Mouse (Mus musculus) liver, embryonic 15.5 days (tissue): Measurements from ENCODE around the gene Cript. TPM values are rescaled to one million over a fixed set of nuclear protein-coding genes. Genes with fewer than 3 reads are reported as not detected.

Experiments
- ATAC-seq: fragments of 200-750 bp; cut with Nextera tagmentation; 2 replicates; pipeline ENCODE4 v1.8.0; 2017; ENCODE audit warnings: moderate number of reproducible peaks, mild to moderate bottlenecking, moderate library complexity; ENCODE audit not compliant: insufficient read depth
- H3K27ac ChIP-seq: fragments of 300-500 bp; sonication (generic); replicated peaks from 2 replicates; pipeline ENCODE4 v1.5.1; 2015; ENCODE audit warnings: mild to moderate bottlenecking, inconsistent platforms
- H3K27me3 ChIP-seq: fragments of 300-500 bp; sonication (generic); 2 replicates; pipeline ENCODE4 v1.6.1; 2015; ENCODE audit warnings: mild to moderate bottlenecking, inconsistent platforms
- H3K36me3 ChIP-seq: fragments of 300-500 bp; sonication (generic); replicated peaks from 2 replicates; pipeline ENCODE4 v1.6.1; 2015; ENCODE audit warnings: moderate library complexity, mild to moderate bottlenecking, inconsistent platforms
- H3K4me1 ChIP-seq: fragments of 300-500 bp; sonication (generic); replicated peaks from 2 replicates; pipeline ENCODE4 v1.6.1; 2015; ENCODE audit warnings: inconsistent platforms
- H3K4me2 ChIP-seq: fragments of 300-500 bp; sonication (generic); 2 replicates; pipeline ENCODE4 v1.6.1; 2015; ENCODE audit warnings: moderate library complexity, mild to moderate bottlenecking, inconsistent platforms
- H3K4me3 ChIP-seq: fragments of 300-500 bp; sonication (generic); replicated peaks from 2 replicates; pipeline ENCODE4 v1.5.1; 2015; ENCODE audit warnings: mild to moderate bottlenecking, inconsistent platforms
- H3K9ac ChIP-seq: fragments of 300-500 bp; sonication (generic); 2 replicates; pipeline ENCODE4 v1.6.1; 2015; ENCODE audit warnings: moderate library complexity, mild to moderate bottlenecking, inconsistent platforms
- H3K9me3 ChIP-seq: fragments of 300-500 bp; sonication (generic); replicated peaks from 2 replicates; pipeline ENCODE4 v1.6.1; 2016; ENCODE audit warnings: inconsistent platforms
- WGBS: fragments of 180-500 bp; shearing (Covaris S2); methylation state at CpG from one replicate; pipeline ENCODE4 v1.1.7; 2015; ENCODE audit warnings: mixed read lengths; ENCODE audit not compliant: insufficient replicate concordance; 5-methylcytosine and 5-hydroxymethylcytosine counted together
- polyA plus RNA-seq: library from polyadenylated mRNA; unstranded; fragments of >200 nt; fragmentation: Nextera tagmentation; extraction: Ambion mirVana; gene quantifications from 2 replicates; pipeline ENCODE4 v1.2.1, GENCODE M21; 2015

The Cript gene
- polyA plus RNA-seq, 1 experiment from 2014 or later, result 62.5 TPM

GRCm38 (mm10) chr17:87050469-87051175 is 25.3 kb downstream of the Cript start:
- ATAC-seq, result no peak
- 58% methylated on average over 9 of the region's 9 CpGs for WGBS
- H3K4me2 ChIP-seq, result no peak overlapping the region
- no peaks in the 10 kb centered on the region for H3K4me1 ChIP-seq
- no peaks in the 10 kb centered on the region for H3K36me3 ChIP-seq
- H3K27ac ChIP-seq, result no peak overlapping the region
- H3K9me3 ChIP-seq, result no peaks in the 10 kb centered on the region
- H3K4me3 ChIP-seq, result no peak overlapping the region
- no peaks in the 10 kb centered on the region for H3K27me3 ChIP-seq
- no peak overlapping the region for H3K9ac ChIP-seq

DNA sequence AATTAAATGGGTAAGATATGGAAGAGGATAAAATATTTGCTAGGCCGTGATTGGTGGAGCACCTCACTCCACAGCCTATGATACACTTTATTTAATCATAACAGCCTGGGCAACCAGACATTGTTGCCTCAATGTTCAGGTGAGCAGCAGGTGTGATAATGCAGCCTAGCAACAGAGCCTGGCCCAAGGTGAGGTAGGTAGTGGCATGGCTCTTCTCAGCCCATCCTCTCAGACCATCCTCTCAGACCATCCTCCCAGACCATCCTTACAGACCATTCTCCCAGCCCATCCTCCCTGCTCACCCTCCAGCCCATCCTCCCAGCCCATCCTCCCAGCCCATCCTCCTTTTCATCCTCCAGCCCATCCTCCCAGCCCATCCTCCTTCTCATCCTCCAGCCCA is 26.3 kb downstream of the Cript start:
- H3K27ac ChIP-seq, result no peak overlapping the region
- H3K9ac ChIP-seq, result no peak overlapping the region
- ATAC-seq, result no peak
- H3K4me3 ChIP-seq, result no peak overlapping the region
- H3K27me3 ChIP-seq, result no peaks in the 10 kb centered on the region
- no peaks in the 10 kb centered on the region for H3K36me3 ChIP-seq
- no peak overlapping the region for H3K4me2 ChIP-seq
- WGBS, result 70% methylated on average over 1 of the region's 1 CpGs
- no peaks in the 10 kb centered on the region for H3K9me3 ChIP-seq
- no peaks in the 10 kb centered on the region for H3K4me1 ChIP-seq

DNA sequence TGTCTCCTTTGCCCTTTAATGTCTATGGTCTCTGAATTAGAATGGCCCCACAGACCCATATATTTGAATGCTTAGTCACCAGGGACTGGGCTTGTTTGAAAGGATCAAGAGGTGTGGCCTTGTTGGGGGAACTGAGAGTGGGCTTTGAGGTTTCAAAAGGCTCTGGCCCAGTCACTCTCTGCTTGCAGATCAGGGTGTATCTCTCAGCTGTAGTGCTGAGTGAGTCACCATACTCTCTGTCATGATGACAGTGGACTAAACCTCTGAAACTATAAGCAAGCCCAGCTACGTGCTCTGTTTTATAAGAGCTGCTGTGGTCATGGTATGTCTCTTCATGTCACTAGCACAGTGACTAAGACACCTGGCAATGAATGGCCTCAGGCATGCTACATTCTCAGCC is 27.1 kb downstream of the Cript start:
- Histone ChIP-seq H3K4me2 (no peak overlapping the region), H3K9me3 (no peaks in the 10 kb centered on the region), H3K4me1 (no peaks in the 10 kb centered on the region), H3K36me3 (no peaks in the 10 kb centered on the region), H3K27ac (no peak overlapping the region), H3K9ac (no peak overlapping the region), H3K27me3 (no peaks in the 10 kb centered on the region), H3K4me3 (no peak overlapping the region)
- WGBS, result 60% methylated on average over 1 of the region's 1 CpGs
- no peak for ATAC-seq

GRCm38 (mm10) chr17:87053921-87054320 is 28.6 kb downstream of the Cript start:
- no peak overlapping the region for H3K4me3 ChIP-seq
- 61% methylated on average over 5 of the region's 5 CpGs for whole genome bisulfite sequencing
- H3K4me1 ChIP-seq, result no peaks in the 10 kb centered on the region
- no peaks in the 10 kb centered on the region for H3K36me3 ChIP-seq
- no peaks in the 10 kb centered on the region for H3K27me3 ChIP-seq
- no peak for ATAC-seq
- H3K27ac ChIP-seq, result no peak overlapping the region
- no peak overlapping the region for H3K9ac ChIP-seq
- H3K9me3 ChIP-seq, result no peaks in the 10 kb centered on the region
- H3K4me2 ChIP-seq, result no peak overlapping the region

GRCm38 (mm10) chr17:87055051-87055459 is 29.7 kb downstream of the Cript start:
- H3K27ac ChIP-seq, result no peak overlapping the region
- no peak overlapping the region for H3K4me3 ChIP-seq
- WGBS, result 24% methylated on average over 5 of the region's 5 CpGs
- no peaks in the 10 kb centered on the region for H3K4me1 ChIP-seq
- no peak overlapping the region for H3K4me2 ChIP-seq
- H3K9ac ChIP-seq, result no peak overlapping the region
- no peaks in the 10 kb centered on the region for H3K27me3 ChIP-seq
- no peak for ATAC-seq
- H3K9me3 ChIP-seq, result no peaks in the 10 kb centered on the region
- H3K36me3 ChIP-seq, result no peaks in the 10 kb centered on the region

GRCm38 (mm10) chr17:87055663-87056062 is 30.3 kb downstream of the Cript start:
- WGBS, result 25% methylated on average over 1 of the region's 1 CpGs
- no peak overlapping the region for H3K4me2 ChIP-seq
- H3K9ac ChIP-seq, result no peak overlapping the region
- no peak for ATAC-seq
- no peak overlapping the region for H3K27ac ChIP-seq
- H3K27me3 ChIP-seq, result no peaks in the 10 kb centered on the region
- no peak overlapping the region for H3K4me3 ChIP-seq
- H3K9me3 ChIP-seq, result no peaks in the 10 kb centered on the region
- H3K36me3 ChIP-seq, result no peaks in the 10 kb centered on the region
- no peaks in the 10 kb centered on the region for H3K4me1 ChIP-seq

DNA sequence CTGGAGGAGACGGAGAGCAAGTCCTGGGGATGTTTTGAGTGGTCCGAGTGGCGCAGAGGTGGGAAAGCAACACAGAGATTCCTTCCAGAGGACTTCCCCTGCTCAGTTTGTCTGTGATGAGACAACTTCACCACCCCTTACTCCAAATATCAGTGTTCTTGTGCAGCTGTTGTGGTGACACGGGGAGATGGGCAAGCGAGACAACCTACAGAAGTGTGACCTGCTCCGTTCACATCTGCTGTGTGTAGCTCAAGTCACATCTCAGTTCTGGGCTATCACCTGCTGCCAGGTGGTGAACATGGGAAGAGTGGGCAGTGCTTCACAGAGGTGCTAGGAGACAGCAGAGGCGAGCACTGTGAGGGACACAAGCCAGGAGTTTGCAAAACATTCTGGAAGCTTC is 31.4 kb downstream of the Cript start:
- no peaks in the 10 kb centered on the region for H3K4me1 ChIP-seq
- no peak overlapping the region for H3K27ac ChIP-seq
- H3K36me3 ChIP-seq, result no peaks in the 10 kb centered on the region
- H3K27me3 ChIP-seq, result no peaks in the 10 kb centered on the region
- H3K4me2 ChIP-seq, result no peak overlapping the region
- no peak overlapping the region for H3K9ac ChIP-seq
- ATAC-seq, result no peak
- 70% methylated on average over 7 of the region's 7 CpGs for WGBS
- no peaks in the 10 kb centered on the region for H3K9me3 ChIP-seq
- H3K4me3 ChIP-seq, result no peak overlapping the region

DNA sequence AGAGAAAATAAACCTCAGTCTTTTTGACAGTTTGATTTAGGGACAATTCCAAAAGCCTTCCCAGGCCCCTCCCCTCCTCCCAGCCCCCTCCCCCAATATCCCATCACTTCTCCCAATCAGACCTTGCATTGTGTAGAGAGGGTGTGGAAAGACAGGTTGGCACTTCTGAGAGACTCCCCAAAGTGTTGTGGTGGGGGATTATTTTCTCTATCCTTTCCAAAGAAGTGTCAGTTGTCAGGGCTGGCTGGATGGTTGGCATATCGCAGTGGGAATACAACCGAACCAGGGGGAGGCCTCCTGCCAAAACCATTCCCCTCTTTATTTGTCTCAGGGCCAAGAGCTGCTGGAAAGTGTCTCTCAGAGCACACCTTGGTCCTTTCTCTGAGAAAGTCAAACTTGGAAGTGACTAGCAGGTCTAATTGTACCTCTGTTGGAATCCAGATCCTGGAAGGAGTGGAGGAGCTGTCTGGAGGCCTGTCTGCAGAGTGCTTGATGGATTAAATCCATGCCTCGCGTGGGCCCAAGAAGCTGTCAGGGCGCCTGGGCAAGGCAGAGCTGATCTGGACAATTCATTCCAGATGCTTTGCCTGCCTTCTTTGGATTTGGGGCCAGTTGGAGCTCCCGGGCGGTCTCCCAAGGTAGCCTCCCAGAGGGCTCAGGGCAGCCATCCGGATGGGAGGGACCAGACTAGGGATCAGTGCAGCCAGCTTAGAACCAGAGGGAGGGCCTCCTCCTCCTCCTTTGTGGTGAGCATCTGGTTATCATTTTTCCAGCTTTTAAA is 32.3 kb downstream of the Cript start:
- Histone ChIP-seq H3K27ac (no peak overlapping the region), H3K27me3 (no peaks in the 10 kb centered on the region), H3K9me3 (no peaks in the 10 kb centered on the region), H3K36me3 (no peaks in the 10 kb centered on the region), H3K4me1 (no peaks in the 10 kb centered on the region), H3K4me3 (no peak overlapping the region), H3K9ac (no peak overlapping the region), H3K4me2 (no peak overlapping the region)
- no peak for ATAC-seq
- 60% methylated on average over 8 of the region's 8 CpGs for WGBS

DNA sequence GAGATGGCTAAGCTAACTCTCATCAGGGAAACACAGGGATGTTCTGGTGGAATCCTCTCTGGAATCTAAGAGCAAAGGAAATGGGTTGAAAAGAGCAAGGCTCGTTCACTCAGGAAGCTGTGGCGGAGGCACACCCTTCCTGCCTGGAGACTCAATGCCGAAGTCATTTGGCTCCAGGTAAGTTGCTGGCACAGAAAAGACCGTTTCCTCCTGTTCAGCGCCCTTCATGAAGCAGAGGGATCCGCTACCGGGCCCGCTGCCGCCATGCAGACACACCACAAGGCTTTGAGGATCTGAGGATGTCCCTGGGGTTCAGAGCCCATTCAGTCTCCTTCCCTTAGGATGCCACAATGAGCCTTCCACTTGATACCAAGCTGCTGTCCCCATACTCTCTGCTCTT is 37.3 kb downstream of the Cript start:
- Histone ChIP-seq H3K4me3 (no peak overlapping the region), H3K4me1 (no peaks in the 10 kb centered on the region), H3K9ac (no peak overlapping the region), H3K27me3 (no peaks in the 10 kb centered on the region), H3K9me3 (no peaks in the 10 kb centered on the region), H3K4me2 (no peak overlapping the region), H3K36me3 (no peaks in the 10 kb centered on the region), H3K27ac (no peak overlapping the region)
- ATAC-seq, result no peak
- 40% methylated on average over 9 of the region's 9 CpGs for WGBS

DNA sequence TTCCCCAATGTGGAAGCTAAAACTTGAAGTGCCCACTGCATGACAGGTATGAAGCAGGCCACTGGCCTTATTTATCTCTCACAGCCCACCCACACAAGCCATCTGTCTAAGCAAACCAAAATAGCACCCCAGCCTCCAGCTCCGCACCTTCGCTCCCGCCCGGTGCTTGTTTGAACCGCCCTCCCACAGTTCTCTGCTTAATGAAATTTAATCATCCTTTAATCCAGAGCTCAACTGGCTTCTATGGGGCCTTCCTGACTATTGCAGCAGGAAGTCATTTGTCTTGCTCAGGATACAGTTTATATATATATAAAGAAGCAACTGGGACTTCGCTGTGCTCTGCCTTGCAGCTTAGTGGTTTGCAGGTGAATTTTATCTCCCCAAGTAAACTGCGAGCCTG is 38.1 kb downstream of the Cript start:
- Histone ChIP-seq H3K9ac (no peak overlapping the region), H3K4me1 (no peaks in the 10 kb centered on the region), H3K9me3 (no peaks in the 10 kb centered on the region), H3K4me3 (no peak overlapping the region), H3K27me3 (no peaks in the 10 kb centered on the region), H3K36me3 (no peaks in the 10 kb centered on the region), H3K27ac (no peak overlapping the region), H3K4me2 (no peak overlapping the region)
- ATAC-seq, result no peak
- WGBS, result 64% methylated on average over 7 of the region's 7 CpGs

DNA sequence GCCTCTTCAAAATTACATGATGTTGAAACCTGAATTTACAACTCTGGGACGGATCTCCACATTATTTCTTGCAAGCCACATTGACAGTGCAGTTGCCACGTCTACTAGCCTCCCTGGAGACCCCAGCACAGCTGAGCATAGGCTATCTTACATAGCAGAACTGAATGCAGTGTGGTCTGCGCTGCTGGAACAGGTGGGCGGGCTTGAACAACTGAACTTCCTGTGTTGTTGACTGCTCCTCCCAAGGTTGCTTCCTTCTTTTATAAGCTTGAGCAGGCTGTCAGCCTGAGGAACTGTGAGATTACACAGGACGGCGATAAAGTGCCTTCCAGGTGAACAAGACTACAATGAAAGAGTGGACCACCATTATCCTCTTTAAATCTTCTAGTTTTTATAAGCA is 38.6 kb downstream of the Cript start:
- Histone ChIP-seq H3K27me3 (no peaks in the 10 kb centered on the region), H3K27ac (no peak overlapping the region), H3K4me1 (no peaks in the 10 kb centered on the region), H3K4me2 (no peak overlapping the region), H3K36me3 (no peaks in the 10 kb centered on the region), H3K9me3 (no peaks in the 10 kb centered on the region), H3K9ac (no peak overlapping the region), H3K4me3 (no peak overlapping the region)
- whole genome bisulfite sequencing, result 15% methylated on average over 6 of the region's 6 CpGs
- ATAC-seq, result no peak
